Mouse (Mus musculus) spleen, adult 12 weeks (tissue): ENCODE data around the gene Apoa5.
"Not testable (repeated sequence)": the region's sequence is repeated elsewhere in the genome, so short reads cannot be mapped to it uniquely, and the experiment has no call there.

Source experiments
- DNase-seq: peaks from one replicate; pipeline ENCODE4 v3.0.0; 2022; ENCODE audit warnings: low spot score

Gene Apoa5

DNA sequence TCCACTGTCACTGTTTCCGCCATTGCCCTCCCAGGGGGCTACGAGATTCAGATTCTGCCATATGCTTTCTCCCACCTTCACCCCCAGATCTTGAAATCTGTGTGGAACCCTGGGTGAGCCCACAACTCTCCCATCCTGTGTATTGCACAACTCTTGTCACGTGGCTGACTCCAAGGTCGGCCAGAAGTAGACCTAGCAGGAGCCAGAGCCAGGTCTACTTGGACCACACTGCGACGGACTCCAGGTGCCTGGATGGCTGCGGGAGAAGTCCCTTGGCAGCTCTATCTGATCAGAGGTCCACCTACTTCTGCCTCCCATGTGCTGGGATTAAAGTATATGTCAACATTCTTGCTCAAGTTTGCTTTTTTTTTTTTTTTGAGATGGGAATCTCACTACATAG is 7.3 kb upstream of the Apoa5 start:
- no peak for DNase-seq

DNA sequence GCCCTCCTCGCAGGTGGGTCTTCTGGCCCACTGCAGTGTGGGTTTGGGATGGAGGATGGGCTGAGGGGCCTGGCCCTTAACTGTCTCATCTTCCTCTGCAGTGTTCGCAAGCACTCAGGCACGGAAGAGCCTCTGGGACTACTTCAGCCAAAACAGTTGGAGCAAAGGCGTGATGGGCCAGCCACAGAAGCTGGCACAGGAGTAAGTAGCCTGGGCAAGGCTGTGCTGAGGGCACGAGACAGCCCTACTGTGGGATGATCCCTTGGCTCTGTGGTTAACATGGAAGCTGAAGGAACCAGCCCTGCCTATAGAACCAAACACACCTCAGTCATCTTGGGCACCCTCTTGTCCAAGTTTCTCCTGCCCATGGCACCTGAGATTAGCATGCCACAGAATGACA is 692 bp downstream of the Apoa5 start:
- DNase-seq = no peak

DNA sequence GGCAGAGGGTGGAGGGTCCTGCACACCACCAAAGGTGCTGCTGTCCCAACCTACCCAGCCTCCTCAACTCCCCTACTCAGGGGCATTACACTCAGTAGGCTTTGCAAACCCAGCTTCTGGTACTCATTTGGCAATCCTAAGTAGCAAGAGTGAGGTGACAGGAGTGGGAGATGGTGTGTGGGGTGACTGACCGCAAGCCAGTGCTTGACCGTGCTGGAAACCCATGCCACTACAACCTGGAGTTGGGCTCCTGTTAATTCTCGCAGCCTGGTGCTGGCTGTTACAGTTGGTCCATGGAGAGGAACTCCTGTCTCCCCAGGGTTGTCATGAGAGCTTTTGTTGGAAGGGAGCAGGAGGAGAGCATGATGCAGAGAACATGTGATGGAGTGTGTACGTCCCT is 2.3 kb downstream of the Apoa5 start:
- no peak for DNase-seq

DNA sequence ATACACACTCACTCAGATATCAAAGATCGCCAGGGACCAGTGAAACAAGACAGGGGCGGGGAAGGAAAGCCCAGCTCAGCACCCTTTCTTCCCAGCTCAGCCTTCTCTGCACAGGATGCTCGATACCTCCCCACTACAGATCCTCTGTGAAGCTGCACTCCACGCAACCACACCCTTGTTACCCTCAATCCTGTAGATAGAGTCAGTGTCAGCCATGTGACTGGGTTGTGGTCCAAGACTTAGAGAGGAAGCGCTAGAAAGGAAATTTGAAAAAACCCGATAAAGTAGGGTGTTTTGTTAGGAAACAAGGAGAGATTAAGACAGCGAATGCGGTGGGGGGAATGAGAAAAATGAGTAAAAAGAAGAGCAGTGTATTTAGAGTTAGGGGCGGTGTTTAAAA is 3.6 kb downstream of the Apoa5 start:
- no peak for DNase-seq

DNA sequence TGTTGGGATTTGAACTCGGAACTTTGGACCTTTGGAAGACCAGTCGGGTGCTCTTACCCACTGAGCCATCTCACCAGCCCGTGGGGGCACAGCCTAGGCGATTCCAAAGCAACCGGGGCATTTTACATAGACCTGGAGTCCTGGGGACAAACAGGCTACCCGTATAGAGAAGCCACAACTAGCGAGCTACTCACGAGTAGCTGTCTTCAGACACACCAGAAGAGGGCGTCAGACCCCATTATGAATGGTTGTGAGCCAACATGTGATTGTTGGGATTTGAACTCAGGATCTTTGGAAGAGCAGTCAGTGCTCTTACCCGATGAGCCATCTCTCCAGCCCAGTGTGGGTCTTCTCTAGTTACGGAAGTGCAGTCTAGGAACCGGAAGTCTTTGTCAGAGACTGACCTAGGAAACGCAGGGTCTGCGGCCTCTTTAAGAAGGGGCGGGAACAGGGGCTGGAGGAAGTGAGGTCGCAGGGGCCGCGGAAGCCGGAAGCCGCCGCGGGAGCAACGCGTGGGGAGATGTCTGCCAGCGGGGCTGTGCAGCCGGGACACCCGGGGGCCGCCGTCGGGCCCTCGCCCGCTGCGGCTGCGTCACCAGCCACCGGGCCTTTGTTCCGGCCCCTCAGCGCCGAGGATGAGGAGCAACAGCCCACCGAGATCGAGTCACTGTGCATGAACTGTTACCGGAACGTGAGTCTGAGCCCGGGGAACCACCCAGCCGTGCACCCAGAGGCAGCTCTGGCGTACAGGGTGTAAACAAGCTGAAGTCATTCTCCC is 4.4 kb downstream of the Apoa5 start, which contains the start of gene Zpr1:
TSS of gene Zpr1 (plus strand) at position 388 of the 778 bp plus-strand sequence.
- peak; percentile 74 for DNase-seq

DNA sequence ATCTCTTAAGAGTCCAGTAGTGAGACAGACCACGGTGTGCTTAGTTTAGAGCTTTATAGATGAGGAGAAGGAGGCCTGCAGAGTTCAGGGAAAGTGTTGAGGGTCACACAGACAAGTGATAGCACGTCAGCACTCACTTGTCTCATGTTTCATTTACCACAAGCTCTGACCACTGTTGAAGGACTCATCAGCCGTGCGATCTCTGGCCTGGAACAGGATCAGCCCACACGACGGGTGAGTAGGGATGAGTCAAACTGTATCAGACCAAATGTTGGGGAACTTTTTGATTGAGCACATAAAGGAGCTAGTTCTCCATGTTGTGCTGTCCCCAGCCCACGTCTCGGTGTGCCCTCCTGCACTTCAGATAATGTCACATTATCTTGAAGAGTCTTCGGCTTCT is 6.1 kb downstream of the Apoa5 start:
- DNase-seq = no peak

DNA sequence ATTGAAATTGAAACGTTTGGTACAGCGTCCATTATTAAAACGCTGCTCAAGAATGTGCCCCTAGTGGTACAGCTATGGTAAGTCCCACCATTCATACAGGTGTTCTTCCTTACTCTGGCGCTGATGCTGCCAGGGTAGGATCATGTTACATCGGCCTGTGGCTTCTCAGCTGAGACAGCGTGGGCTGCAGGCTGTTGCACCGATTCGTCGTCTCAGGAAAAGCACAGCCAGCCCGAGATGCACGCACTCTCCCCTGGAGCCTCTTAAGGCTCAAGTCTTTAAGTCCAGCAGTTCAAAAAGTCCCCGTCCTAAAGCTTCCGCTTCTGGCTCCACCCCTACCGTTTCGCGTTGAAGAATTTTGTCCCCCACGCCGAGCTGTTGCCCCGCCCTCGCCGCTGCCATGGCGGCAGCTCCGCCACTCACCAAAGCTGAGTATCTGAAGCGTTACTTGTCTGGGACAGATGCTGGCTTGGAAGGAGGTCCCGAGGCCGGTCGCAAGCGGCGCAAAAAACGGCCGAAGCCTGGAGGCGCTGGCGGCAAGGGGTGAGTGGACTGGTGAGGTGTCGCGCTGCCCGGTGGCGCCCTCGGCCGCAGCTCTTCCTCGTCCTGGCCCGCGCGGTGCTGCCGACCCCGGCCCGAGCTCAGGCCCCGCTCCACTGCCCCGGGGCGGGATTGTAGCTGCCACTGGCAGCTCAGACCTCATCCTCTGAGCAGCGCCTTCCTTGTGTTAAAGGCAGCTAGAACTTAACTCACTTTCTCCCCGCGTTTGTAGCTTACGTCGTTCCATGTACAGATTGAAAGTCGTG is 14.4 kb downstream of the Apoa5 start, which contains the start of gene Bud13:
TSS of gene Bud13 (plus strand) at position 378 of the 806 bp plus-strand sequence.
- peak; percentile 89 for DNase-seq

DNA sequence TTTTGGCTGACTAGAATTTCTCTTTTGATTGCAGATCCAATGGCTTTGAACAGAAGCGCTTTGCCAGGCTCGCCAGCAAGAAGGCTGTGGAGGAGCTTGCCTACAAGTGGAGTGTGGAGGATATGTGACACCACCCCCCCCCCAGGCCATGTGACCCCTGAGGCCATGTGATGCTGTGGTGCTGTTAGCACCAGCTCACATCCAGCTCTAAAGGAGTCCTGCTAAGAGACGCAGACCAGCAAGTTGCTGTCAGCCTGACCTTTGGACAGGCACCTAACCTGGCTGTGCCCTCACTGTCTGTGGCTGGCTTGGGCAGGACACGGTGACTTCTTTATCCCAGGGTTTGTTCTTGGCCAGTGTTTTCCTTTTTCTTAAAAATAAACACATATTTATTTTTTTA is 29.9 kb downstream of the Apoa5 start:
- no peak for DNase-seq

DNA sequence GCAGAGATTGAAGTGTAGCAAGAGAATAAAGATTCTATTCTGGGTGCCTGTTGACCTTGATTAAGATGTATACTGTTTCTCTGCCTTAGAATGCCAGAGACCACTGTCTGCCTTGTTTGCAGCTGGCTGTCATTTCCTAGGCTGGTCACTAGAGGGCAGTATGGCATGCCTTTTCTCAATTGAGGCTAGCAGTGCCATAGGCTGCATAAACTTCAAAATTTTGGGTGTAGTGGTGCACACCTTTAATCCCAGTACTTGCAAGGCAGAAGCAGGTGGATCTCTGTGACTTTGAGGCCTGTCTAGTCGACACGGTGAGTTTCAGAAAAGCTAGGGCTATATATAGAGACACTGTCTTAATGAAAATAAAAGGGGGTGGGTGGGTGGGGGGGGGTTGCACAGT is 33.7 kb downstream of the Apoa5 start:
- no peak for DNase-seq

DNA sequence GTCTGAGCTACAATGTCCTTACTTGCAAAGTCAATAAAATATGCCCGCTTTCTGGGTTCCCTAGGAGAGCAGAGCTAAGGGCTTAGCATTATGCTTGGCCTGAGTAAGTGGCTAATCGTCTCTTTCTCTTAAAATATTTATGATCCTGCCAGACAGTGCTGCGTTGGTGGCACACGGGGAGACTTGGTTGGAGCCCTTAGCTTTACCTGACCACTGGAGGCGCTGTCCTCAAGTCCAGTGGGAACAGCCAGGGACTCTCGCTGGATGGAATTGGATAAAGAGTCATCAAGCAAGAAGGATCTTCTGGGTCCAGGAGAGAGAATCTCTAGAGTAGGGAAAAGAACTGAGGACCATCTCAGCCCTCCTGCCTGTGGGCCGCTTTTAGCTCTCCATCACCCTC is 40.7 kb downstream of the Apoa5 start:
- DNase-seq = no peak

DNA sequence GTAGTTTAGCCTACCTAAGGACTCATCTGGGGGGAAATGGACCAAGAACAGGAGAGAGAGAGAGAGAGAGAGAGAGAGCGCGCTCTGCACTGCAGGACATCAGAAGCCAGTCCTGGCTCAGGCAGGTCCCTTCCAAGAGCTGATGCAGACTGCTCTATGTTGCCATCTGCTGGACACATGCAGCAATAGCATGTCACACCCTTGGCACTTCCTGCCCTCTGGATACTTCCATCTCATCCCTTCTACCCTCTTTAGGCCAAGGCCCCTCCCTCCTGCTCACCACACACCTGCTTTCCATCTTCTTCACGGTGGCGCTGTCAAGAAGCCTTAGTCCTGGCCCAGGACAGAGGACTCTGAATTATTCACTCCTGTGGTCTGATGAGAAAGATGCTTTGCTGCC is 46.1 kb downstream of the Apoa5 start:
- DNase-seq = peak; percentile 29

DNA sequence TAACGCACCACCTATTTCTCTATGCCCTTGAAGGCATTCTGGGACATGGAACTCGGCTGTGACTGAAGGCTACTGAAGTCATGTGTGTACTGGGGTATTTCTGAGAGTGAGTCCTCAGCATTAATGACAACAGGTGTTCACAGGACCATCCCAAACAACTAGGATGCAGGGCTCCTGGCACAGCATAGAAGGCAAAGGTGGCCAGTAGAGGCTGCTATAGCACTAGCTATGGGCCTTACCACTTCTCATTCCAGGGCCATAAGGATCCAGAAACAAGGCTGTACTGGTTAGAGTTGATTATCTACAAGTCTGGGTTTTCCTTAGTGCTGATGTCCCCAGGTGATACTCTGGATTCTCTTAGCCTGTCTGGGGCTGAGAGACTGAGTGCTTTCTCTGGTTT is 46.5 kb downstream of the Apoa5 start:
- DNase-seq = no peak

DNA sequence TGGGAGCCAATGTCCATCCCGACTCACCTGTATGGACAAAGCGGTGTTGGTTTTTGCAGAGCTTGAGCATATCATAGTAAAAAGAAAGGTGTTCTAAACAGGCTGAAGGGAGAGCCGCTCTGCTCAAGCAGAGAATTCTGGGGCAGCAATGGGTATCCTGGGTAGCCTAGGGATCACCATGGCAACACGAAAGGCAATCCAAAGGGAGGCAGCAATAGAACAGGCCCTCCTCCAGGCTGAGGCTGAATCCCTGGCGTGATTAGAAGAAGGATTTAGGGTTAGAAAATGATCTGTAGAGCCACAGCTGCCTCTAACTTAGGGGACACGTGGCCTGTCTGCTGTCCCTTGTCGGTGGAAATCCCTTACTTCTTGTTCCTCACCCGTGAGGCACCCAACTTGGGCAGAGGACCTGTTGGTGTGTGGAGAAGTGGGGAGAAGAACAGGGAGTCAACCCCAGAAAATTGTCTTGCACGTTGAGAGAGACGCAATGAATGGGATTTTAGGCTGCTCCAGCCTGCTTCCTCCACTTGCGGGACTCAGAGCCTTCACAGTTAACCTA is 47.5 kb downstream of the Apoa5 start:
- no peak for DNase-seq

DNA sequence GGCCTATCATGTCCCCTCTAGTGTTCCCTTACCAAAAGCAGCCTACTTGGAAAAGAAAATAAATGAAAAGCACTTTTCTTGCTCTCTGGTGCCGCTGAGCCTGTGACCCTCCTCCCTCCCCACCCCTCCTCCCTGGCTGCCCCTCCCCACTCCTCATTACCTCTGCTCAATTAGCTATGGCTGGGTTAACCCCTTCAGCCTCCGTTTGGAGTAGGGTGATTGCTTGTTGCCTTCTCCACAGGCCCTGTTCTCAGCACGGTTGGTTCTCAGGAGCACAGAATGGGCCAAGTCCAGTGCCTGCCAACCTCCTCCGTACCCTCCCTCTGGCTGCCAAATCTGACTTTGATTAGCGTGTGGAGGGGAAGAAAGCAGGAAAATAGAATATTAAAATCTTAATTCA is 48.0 kb downstream of the Apoa5 start:
- DNase-seq = no peak

DNA sequence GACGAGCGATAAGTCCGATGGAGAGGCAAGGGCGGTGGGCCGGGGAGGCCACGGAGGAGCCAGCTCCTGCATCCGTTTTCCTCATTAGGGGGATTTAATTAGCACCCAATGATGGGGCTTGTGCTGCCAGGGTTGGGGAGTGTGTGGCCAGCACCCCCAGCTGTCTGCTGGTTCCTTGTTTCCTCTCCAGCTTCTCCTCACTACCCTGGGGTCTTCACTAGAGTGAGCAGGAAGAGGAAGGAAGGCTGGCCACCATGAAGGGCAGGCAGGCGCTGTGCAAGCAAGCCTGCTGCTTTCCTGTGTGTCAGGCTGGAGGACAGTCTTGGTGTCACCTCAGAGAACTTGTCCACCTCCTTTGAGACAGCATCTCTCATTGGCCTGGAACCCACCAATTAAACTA is 48.5 kb downstream of the Apoa5 start:
- no peak for DNase-seq

DNA sequence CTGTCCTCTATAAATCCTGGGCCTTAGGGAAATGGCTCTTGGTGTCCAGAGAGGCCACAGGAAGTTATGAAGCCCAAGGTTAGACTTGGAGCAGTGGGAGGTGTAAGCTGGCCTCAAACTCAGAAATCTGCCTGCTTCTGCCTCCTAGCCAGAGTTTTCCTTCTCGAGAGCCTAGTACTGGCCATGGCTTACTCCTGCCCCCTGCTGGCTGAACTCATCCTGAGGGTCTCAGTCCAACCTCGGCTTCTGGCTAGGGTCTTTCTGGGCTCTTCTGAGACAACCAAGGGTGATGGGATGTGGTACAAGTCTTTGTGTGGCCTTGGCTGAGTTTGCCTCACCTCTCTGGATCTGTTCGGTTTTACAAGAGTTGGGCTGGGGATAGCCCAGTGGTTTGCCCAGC is 49.5 kb downstream of the Apoa5 start:
- no peak for DNase-seq

DNA sequence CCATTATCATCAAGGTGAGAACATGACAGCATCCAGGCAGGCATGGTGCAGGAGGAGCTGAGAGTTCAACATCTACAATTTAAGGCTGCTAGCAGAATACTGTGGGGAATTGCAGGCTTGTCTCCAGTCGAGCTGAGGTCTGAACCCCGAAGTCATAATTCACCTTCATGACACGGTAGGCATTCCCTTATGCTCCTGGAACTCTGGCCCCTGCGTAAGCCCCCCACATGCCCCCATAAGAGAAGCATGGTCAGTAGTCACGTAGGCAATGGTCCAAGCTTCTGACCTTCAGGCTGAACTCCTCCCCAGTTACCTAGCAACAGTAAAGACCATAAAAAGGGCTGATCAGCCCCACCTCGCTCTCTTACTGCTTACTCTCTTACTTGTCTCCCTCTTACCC is 51.5 kb downstream of the Apoa5 start, which contains the start of gene 4931429L15Rik:
TSS of gene 4931429L15Rik (minus strand) at position 101 of the 400 bp plus-strand sequence.
- DNase-seq = not testable (repeated sequence)

DNA sequence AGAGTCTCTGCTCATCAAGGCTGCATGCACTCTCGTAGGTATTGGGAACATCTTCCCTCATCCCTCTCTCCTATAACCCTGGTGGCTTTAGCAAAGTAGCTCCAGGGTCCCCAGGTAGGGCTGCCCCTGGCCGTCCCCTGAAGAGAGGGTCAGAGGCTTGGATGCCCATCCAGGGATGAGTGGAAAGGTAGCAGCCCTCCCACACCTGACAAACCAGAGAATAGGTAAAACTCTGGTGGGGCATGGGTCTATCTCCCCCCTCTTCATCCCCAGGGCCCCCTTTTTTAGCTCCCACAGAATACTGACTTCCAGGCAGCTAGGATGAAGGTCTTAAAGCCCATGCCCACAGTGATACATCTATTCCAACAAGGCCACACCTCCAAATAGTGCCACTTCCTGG is 52.0 kb downstream of the Apoa5 start:
- DNase-seq = no peak
